Mouse (Mus musculus) testis, postnatal 10 days (tissue): ENCODE results near the gene Rgs6.

Source experiments
- DNase-seq: peaks from one replicate; pipeline ENCODE4 v3.0.0; 2021; ENCODE audit warnings: low spot score

Rgs6 gene

GRCm38 (mm10) chr12:83201674-83202073 is 613.6 kb downstream of the Rgs6 start:
- DNase-seq, result no peak

DNA sequence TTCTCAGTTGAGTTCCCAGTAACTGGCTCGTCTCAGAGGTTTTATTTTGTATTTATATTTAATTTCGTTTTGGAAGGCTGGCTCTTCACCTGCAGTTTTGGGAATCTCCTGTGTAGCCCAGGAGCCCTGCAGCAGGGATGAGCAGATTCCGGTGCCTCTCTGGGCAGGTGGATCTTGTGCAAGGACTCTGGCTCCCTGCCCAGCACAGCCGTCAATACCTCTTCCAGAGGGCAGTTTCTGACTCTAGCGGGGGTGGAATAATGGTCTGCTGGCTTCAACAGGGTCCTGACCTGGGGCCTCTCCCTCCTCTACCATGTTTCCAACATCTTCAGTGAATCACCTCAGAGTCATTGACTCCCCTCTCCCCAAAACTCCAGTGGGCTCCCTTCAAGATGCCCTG is 616.3 kb downstream of the Rgs6 start:
- no peak for DNase-seq

DNA sequence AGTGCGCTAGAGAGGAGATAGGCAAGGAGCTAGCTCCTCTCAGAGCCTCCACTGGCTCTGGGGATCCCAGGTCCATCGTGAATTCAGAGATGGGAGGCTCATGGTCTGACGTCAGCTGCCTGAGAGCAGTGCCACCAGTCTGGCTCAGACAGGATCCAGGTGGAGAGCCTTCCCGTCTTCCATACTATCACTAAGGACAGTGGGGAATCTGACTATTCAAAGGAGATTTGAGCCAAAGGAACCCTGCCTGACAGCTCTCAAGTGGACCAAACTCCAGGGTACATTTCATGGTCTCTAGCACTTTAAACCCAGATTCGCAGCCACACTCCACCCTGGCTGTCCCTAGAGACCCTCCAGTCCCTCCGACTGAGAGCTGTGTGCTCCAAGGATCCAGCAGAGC is 618.8 kb downstream of the Rgs6 start:
- DNase-seq, result no peak

GRCm38 (mm10) chr12:83207481-83207880 is 619.4 kb downstream of the Rgs6 start:
- no peak for DNase-seq

DNA sequence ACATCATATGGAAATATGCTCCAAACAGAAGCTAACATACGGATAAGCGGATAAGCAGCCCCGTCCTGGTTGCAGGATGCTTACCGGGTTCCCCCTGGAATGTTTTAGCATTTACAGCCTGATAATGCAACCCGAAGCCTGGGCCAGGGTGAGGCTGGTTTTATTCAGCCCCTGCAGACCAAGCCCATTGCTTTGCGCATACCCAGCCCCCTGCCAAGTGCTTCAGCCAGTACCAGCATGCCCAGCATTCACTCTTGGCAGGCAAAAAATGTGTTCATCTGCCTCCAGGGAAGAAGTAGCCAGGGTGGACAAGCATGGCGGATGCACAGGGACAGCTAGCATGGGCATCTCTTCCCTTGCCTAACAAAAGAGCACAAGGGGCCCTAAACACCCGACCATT is 619.9 kb downstream of the Rgs6 start:
- no peak for DNase-seq

- no peak for DNase-seq
Measured at GRCm38 (mm10) chr12:83208841-83209240, 620.7 kb downstream of the Rgs6 start.

GRCm38 (mm10) chr12:83209461-83209860 is 621.4 kb downstream of the Rgs6 start:
- peak; percentile 52 for DNase-seq

DNA sequence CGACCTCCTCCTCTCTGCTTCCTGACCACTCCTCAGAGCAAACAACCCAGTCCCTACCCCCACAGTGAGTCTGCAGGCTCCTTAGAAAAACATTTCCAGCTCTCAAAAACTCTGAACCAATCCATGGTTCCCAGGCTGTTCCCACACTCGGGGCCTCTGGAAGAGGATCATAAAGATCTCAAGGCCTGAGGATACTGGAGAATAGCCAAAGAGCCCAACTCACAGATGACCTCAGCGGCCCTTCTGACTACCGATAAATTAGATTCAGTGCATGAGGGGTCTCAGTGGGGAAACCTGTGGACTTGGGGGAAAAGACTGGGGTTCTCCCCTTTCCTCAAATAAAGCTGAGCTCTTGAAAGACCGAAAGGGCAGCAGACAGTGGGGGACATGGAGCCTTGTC is 622.2 kb downstream of the Rgs6 start:
- no peak for DNase-seq

DNA sequence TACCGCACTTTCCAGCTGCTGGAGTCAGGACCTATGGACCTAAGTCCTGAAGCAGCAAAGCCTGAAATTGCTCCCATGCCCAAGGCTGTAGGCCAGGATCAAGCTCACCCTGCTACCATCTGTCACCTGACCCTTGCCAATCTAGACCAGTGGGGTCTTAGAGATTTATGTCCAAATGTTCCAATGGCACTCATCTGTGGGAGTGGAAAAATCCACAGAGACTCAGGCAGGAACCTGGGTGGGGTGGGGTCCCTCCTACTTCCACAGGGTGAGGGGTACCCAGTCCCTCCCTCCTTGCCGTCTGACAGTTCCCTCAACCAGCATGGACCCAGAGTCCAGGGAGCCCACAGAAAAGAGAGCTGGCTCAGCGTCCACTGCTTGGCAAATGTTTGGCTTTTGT is 622.6 kb downstream of the Rgs6 start:
- DNase-seq, result no peak

DNA sequence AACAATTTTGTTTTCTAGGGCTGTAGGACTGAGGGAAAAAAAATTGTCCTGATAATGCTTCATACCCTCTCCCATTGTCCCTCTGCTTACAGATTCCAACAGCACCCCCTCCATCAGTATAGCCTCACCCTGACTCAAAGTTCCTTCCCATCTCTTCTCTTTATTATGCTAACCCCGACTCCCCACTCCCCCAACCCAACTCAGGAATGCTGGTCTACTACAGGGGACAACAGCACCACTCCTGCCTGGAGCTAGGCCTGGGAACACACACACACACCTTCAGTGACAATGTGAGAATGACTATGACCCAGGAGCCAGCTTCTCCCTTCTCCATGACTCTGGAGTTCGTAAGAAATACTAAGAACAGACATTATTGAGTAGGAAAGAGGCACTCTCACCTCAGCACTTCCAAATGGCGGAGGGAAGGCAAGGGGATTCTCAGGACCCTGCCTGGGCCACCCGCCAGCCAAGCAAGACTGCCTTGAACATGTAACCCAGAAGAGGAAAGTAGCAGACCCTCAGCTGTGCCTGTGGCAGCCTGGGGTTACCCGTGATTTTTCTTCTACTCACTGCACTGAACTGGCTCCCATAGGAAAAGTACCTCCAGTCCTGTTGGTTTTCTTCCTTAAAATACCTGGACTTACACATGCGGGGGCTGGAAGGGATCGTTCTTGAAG is 623.2 kb downstream of the Rgs6 start:
- no peak for DNase-seq
